Mouse (Mus musculus) neutrophil, adult 83 days (primary cell): Measurements from ENCODE around the gene Smyd5. TPM values are rescaled to one million over a fixed set of nuclear protein-coding genes. Genes with fewer than 3 reads are reported as not detected.

Experiments used
- total RNA-seq, 2 experiments: library from RNA; stranded (reverse); gene quantifications; one replicate each; pipeline ENCODE4 v1.2.4; 2023

Gene Smyd5
- 1 to 10 TPM; 8.9 to 9.0 TPM for total RNA-seq

GRCm38 (mm10) chr6:85431842-85432431 lies at the start of gene Smyd5:
Smyd5 (plus strand) TSS chr6:85431989.

DNA sequence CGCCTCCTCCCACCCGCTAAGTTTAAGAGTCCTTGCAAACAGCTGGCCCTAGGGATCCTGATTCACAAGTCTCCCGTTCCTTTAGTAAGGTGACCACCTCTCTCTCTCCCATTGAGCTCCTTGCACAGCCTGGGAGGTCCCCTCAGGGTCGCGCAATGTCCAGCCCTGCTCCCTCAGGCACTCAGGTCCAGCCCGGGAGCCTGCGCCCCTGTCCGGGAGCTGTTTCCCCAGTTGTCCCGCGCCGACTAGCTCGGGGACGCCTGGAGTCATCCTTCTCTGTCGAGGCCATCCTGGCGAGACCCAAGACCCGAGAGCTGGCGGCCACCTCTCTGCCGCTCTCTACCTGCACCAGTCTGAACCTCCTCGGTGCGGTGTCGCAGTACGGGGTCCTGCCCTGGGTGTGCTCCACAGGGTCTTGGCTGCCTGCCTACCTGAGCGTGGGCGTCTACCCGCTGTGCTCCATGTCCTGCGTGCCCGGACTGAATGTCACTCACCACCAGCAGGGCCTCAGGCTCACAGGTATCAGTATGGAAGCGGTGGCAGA lies 7.9 kb upstream of the Smyd5 start, which contains the start of gene Noto:
Noto (plus strand) TSS at position 51 of the 544 bp plus-strand sequence.

DNA sequence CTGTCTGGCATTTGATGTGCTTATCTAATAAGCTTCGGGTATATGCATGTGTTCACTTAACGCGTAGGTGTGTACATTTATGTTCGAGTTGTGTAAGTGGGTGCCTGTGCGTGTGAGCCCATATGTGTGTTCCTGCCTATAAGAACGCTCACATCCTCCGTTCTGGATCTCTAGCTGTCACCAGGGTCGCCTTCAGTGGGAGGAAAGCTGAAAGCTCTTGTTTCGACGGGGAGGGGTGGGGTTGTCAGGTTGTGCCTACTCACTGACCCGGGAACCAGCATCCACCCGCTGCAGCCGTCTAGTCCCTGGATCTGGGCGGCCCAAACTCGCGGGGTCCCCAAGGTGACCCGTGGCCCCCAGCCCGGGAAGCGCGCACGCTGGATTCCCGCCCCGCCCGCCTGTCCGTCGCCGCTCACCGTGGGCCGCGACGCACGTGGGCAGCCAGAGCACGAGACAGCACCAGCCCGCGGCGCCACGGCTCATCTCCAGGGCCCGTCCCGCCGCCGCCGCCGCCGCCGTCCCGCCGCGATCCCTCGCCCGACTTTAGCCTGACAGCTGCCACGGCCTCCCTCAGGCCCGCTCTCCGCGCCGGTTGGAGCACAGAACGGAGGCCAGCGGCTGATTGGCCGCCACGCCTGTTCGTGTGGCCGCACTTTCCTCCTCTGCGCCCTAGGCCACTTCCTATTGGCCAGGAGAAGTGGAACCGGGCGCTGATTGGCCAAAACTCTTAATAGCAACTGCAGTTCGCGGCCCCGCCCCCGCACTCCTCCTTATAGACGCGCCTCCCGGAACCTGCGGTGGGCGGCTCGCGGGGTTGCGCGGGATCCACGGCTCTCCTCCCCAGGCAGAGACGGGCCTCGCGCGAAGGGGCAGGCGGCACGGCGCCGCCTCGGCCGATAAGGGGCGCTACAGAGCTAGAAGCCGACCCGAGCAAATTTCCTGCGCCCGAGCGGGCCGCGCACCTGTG lies 19.2 kb downstream of the Smyd5 start, which contains the start of gene Cct7:
Cct7 (plus strand) TSS at position 818 of the 967 bp plus-strand sequence.

DNA sequence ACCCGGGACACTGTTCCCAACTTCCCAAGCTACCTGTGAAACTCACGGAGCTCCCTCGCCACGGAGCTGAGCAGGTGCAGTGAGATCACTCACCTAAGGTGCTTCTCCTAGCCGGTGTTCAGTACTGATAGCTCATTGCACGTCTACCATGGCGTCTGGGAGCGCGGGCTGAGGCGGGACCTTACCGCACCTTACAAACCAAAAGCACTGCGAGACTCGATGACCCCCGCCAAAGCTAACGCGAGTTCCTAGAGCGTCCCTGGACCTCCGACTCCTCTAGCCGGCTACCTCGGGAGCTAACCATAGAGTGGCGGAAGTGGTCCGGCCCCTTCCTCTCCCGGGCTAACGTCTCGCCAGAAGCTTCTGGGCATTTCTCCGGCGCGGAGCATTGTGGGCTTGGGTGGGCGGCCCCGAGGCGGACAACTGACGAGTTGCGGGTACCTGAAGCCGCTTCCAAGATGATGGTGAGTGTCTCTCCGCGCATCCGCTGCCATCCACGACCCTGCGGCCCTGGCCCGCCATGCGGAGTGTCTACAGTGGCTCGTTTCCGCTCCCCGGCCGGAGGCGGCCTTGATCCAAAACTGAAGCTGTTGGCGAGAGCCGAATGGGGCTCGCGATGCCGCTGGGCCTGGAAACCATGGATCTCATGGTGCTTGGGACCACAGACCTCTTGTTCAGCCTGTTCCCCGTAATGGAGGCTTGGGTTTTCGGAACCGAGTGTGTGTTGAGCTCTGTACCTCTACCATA lies 20.0 kb downstream of the Smyd5 start, which contains the start of gene Pradc1:
Pradc1 (minus strand) TSS at position 307 of the 747 bp plus-strand sequence.

Other genes starting within 250 kb of the Smyd5 start
- not detected for gene Emx1, start 244.6 kb upstream of the Smyd5 start, total RNA-seq
- 100 to 1,000 TPM in 1 of 2 experiments, 10 to 100 TPM in 1; 85.8 to 113 TPM for gene Sfxn5, start 98.6 kb upstream of the Smyd5 start, total RNA-seq
- gene Rab11fip5, start 57.4 kb upstream of the Smyd5 start, total RNA-seq, result 10 to 100 TPM; 15.7 to 19.6 TPM
- gene Noto, start 8.1 kb upstream of the Smyd5 start, total RNA-seq, result not detected
- gene Cct7, start 19.5 kb downstream of the Smyd5 start, total RNA-seq, result 100 to 1,000 TPM in 1 of 2 experiments, 10 to 100 TPM in 1; 95.6 to 112 TPM
- 10 to 100 TPM; 12.0 to 16.2 TPM for gene Pradc1, start 20.0 kb downstream of the Smyd5 start, total RNA-seq
- not detected for gene Fbxo41, start 71.0 kb downstream of the Smyd5 start, total RNA-seq
- not detected for gene Egr4, start 81.6 kb downstream of the Smyd5 start, total RNA-seq
- gene Alms1, start 155.5 kb downstream of the Smyd5 start, total RNA-seq, result 1 to 10 TPM; 8.7 to 9.8 TPM